Mouse (Mus musculus) midbrain, embryonic 15.5 days (tissue): ENCODE results near the gene Lingo1. TPM values are rescaled to one million over a fixed set of nuclear protein-coding genes. Genes with fewer than 3 reads are reported as not detected.

ENCODE experiments used
- ATAC-seq: fragments of 200-750 bp; cut with Nextera tagmentation; replicated peaks from 2 replicates; pipeline ENCODE4 v1.8.0; 2017; ENCODE audit warnings: moderate TSS enrichment
- H3K27ac ChIP-seq: fragments of 300-500 bp; sonication (generic); 2 replicates; pipeline ENCODE4 v1.5.1; 2015; ENCODE audit warnings: mild to moderate bottlenecking, inconsistent platforms
- H3K27me3 ChIP-seq: fragments of 300-500 bp; sonication (generic); replicated peaks from 2 replicates; pipeline ENCODE4 v1.6.1; 2015; ENCODE audit warnings: inconsistent platforms
- H3K36me3 ChIP-seq: fragments of 300-500 bp; sonication (generic); replicated peaks from 2 replicates; pipeline ENCODE4 v1.6.1; 2015; ENCODE audit warnings: inconsistent platforms
- H3K4me1 ChIP-seq: fragments of 300-500 bp; sonication (generic); 2 replicates; pipeline ENCODE4 v1.6.1; 2015; ENCODE audit warnings: inconsistent platforms
- H3K4me2 ChIP-seq: fragments of 300-500 bp; sonication (generic); 2 replicates; pipeline ENCODE4 v1.6.1; 2015; ENCODE audit warnings: inconsistent platforms, mild to moderate bottlenecking, moderate library complexity
- H3K4me3 ChIP-seq: fragments of 300-500 bp; sonication (generic); 2 replicates; pipeline ENCODE4 v1.5.1; 2015; ENCODE audit warnings: mild to moderate bottlenecking, inconsistent platforms
- H3K9ac ChIP-seq: fragments of 300-500 bp; sonication (generic); 2 replicates; pipeline ENCODE4 v1.6.1; 2015; ENCODE audit warnings: mild to moderate bottlenecking, inconsistent platforms
- H3K9me3 ChIP-seq: fragments of 300-500 bp; sonication (generic); 2 replicates; pipeline ENCODE4 v1.6.1; 2016; ENCODE audit warnings: inconsistent platforms
- WGBS: fragments of 180-500 bp; shearing (Covaris S2); methylation state at CpG from one replicate; pipeline ENCODE4 v1.1.7; 2015; ENCODE audit warnings: mixed read lengths; 5-methylcytosine and 5-hydroxymethylcytosine counted together
- polyA plus RNA-seq: library from polyadenylated mRNA; unstranded; fragments of >200 nt; fragmentation: Nextera tagmentation; extraction: Ambion mirVana; gene quantifications from 2 replicates; pipeline ENCODE4 v1.2.1, GENCODE M21; 2015

Gene Lingo1
- polyA plus RNA-seq, 1 experiment from 2014 or later: 83.1 TPM

- H3K4me2 ChIP-seq: no peak overlapping the region
- no peak for ATAC-seq
- H3K4me3 ChIP-seq: no peak overlapping the region
- H3K9me3 ChIP-seq: no peaks in the 10 kb centered on the region
- H3K4me1 ChIP-seq: peaks cover 18% of the 10 kb centered on the region
- 47% methylated on average over 6 of the region's 6 CpGs for WGBS
- no peaks in the 10 kb centered on the region for H3K36me3 ChIP-seq
- H3K27ac ChIP-seq: no peak overlapping the region
- no peak overlapping the region for H3K9ac ChIP-seq
- H3K27me3 ChIP-seq: no peaks in the 10 kb centered on the region
Observed at GRCm38 (mm10) chr9:56774231-56774630, 22.0 kb downstream of the Lingo1 start.

DNA sequence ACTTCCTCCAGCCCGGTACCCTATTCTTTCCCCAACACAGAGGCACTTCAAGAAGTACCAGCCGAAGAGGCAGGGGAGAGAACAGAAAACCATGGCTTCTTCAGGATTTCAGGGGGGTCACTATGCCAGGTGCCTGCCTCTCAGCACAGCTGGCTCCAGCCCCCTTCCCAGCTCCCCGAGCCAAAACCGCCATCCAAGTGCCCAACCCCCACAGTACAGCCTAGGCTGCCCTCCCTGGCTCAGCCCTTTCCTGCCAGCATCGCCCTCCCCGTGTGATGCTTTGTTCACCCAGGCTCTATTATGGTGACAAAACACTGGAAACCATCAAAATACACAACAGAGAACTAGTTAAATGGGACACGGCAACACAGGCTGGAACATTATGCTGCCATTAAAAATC is 22.6 kb downstream of the Lingo1 start:
- Histone ChIP-seq H3K4me3 (no peak overlapping the region), H3K27me3 (no peaks in the 10 kb centered on the region), H3K9ac (no peak overlapping the region), H3K36me3 (no peaks in the 10 kb centered on the region), H3K27ac (no peak overlapping the region), H3K4me1 (peaks cover 18% of the 10 kb centered on the region), H3K9me3 (no peaks in the 10 kb centered on the region), H3K4me2 (no peak overlapping the region)
- 72% methylated on average over 7 of the region's 7 CpGs for WGBS
- no peak for ATAC-seq

GRCm38 (mm10) chr9:56767653-56768136 is 28.6 kb downstream of the Lingo1 start:
- Histone ChIP-seq H3K27ac (no peak overlapping the region), H3K4me2 (no peak overlapping the region), H3K36me3 (no peaks in the 10 kb centered on the region), H3K4me3 (no peak overlapping the region), H3K4me1 (peaks cover 16% of the 10 kb centered on the region), H3K9ac (no peak overlapping the region), H3K9me3 (no peaks in the 10 kb centered on the region), H3K27me3 (no peaks in the 10 kb centered on the region)
- ATAC-seq: peak; percentile 77
- WGBS: 63% methylated on average over 9 of the region's 9 CpGs

- H3K27ac ChIP-seq: no peak overlapping the region
- WGBS: 51% methylated on average over 11 of the region's 11 CpGs
- H3K36me3 ChIP-seq: no peaks in the 10 kb centered on the region
- no peak for ATAC-seq
- H3K9ac ChIP-seq: no peak overlapping the region
- H3K9me3 ChIP-seq: no peaks in the 10 kb centered on the region
- no peak overlapping the region for H3K4me3 ChIP-seq
- H3K27me3 ChIP-seq: no peaks in the 10 kb centered on the region
- peaks cover 16% of the 10 kb centered on the region for H3K4me1 ChIP-seq
- H3K4me2 ChIP-seq: no peak overlapping the region
Observed at GRCm38 (mm10) chr9:56766629-56767357, 29.5 kb downstream of the Lingo1 start.

- Histone ChIP-seq H3K4me2 (no peak overlapping the region), H3K36me3 (no peaks in the 10 kb centered on the region), H3K9me3 (no peaks in the 10 kb centered on the region), H3K27me3 (no peaks in the 10 kb centered on the region), H3K9ac (no peak overlapping the region), H3K4me3 (no peak overlapping the region), H3K27ac (no peak overlapping the region), H3K4me1 (peaks cover 17% of the 10 kb centered on the region)
- WGBS: 82% methylated on average over 9 of the region's 9 CpGs
- no peak for ATAC-seq
Observed at GRCm38 (mm10) chr9:56762106-56762562, 34.1 kb downstream of the Lingo1 start.

DNA sequence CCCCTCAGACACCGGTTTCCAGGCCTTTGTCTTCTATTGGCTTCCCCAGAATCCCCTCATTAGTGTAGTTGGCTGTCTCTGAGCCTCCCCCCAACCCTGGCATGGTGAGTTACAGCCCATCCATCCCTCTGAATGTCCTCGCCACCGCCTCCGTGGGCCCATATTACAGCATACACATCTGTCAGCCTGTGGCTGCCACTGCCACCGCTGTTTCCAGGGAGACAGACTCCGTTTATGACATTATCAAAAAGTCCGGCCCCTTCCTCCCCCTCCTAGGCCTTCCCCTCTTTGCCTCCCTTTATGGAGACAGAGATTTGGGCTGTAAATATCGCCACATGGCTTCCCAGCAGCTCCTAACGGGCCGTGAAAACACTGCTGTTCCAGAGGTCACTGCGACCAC is 38.5 kb downstream of the Lingo1 start:
- Histone ChIP-seq H3K27me3 (no peaks in the 10 kb centered on the region), H3K9ac (no peak overlapping the region), H3K4me1 (peaks cover 12% of the 10 kb centered on the region), H3K27ac (peak overlapping the region; percentile 3; the same call in 1 of the 2 replicates), H3K36me3 (no peaks in the 10 kb centered on the region), H3K9me3 (no peaks in the 10 kb centered on the region), H3K4me2 (no peak overlapping the region), H3K4me3 (no peak overlapping the region)
- peak; percentile 55; the same call in 1 of the 2 replicates for ATAC-seq
- WGBS: 27% methylated on average over 11 of the region's 11 CpGs

DNA sequence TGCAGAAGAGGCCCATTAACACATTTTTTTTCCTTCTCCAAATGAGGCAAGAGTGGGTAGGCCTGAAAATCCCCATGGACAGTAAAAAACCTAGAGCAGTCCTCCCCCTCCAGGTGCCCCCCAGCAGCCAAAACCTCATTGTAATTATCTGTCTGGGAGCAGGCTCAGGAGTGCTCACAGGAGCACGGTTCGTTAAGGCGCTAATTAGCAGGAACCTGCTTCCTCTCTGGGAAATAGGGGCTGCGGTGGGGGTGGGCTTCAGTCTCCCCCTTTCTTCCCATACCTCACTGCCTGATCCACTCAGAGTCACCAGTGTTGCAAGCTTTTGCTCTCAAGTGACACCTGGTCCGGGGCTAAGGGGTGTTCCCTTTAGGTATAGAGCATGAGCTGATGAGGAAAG is 41.1 kb downstream of the Lingo1 start:
- WGBS: 67% methylated on average over 5 of the region's 5 CpGs
- Histone ChIP-seq H3K4me2 (no peak overlapping the region), H3K9ac (no peak overlapping the region), H3K4me1 (peaks cover 12% of the 10 kb centered on the region), H3K36me3 (no peaks in the 10 kb centered on the region), H3K27me3 (no peaks in the 10 kb centered on the region), H3K4me3 (no peak overlapping the region), H3K9me3 (no peaks in the 10 kb centered on the region), H3K27ac (no peak overlapping the region)
- ATAC-seq: no peak; the same call in 1 of the 2 replicates

- Histone ChIP-seq H3K9me3 (no peaks in the 10 kb centered on the region), H3K4me2 (no peak overlapping the region), H3K36me3 (no peaks in the 10 kb centered on the region)
Observed at GRCm38 (mm10) chr9:56753386-56753785, 42.9 kb downstream of the Lingo1 start.

DNA sequence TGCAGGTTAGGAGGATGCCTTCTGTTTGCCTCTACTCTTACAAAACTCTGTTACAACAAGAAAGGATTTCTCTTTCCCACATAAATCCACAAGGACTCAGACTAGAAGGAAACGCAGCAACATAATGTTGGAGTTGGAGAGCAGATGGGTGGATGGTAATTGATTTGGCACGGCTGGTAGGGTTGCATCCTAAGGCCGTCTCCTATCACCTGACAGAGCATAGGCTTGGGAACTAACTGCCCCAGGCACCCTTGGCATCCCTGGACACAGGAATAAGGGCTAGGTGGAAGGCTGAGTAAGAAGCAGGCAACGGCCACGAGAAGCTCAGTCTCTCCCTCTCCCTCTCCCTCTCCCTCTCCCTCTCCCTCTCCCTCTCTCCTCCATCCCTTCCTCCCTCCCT is 48.2 kb downstream of the Lingo1 start:
- peaks cover 22% of the 10 kb centered on the region for H3K4me1 ChIP-seq
- H3K27me3 ChIP-seq: no peaks in the 10 kb centered on the region
- H3K9me3 ChIP-seq: no peaks in the 10 kb centered on the region
- H3K4me3 ChIP-seq: no peak overlapping the region
- no peak for ATAC-seq
- H3K4me2 ChIP-seq: no peak overlapping the region
- no peak overlapping the region for H3K27ac ChIP-seq
- no peaks in the 10 kb centered on the region for H3K36me3 ChIP-seq
- H3K9ac ChIP-seq: no peak overlapping the region
- whole genome bisulfite sequencing: 55% methylated on average over 5 of the region's 5 CpGs

More at GRCm38 (mm10) chr9:56753386-56753785, 42.9 kb downstream of the Lingo1 start:
- Histone ChIP-seq H3K4me3 (no peak overlapping the region), H3K9ac (no peak overlapping the region), H3K27ac (no peak overlapping the region), H3K27me3 (no peaks in the 10 kb centered on the region), H3K4me1 (peaks cover 12% of the 10 kb centered on the region)
- ATAC-seq: no peak
- 72% methylated on average over 6 of the region's 6 CpGs for WGBS

- H3K9me3 ChIP-seq: no peaks in the 10 kb centered on the region
- no peak overlapping the region for H3K9ac ChIP-seq
- peak; percentile 15; the same call in 1 of the 2 replicates for ATAC-seq
- WGBS: 40% methylated on average over 4 of the region's 4 CpGs
- H3K27ac ChIP-seq: no peak overlapping the region
- peaks cover 22% of the 10 kb centered on the region for H3K4me1 ChIP-seq
- H3K4me3 ChIP-seq: no peak overlapping the region
- no peaks in the 10 kb centered on the region for H3K36me3 ChIP-seq
- no peak overlapping the region for H3K4me2 ChIP-seq
- H3K27me3 ChIP-seq: no peaks in the 10 kb centered on the region
Observed at GRCm38 (mm10) chr9:56746926-56747294, 49.4 kb downstream of the Lingo1 start.

- 58% methylated on average over 14 of the region's 14 CpGs for WGBS
- Histone ChIP-seq H3K9me3 (no peaks in the 10 kb centered on the region), H3K9ac (no peak overlapping the region), H3K4me2 (no peak overlapping the region), H3K27me3 (no peaks in the 10 kb centered on the region), H3K4me1 (peaks cover 22% of the 10 kb centered on the region), H3K36me3 (no peaks in the 10 kb centered on the region), H3K27ac (no peak overlapping the region), H3K4me3 (no peak overlapping the region)
- ATAC-seq: peak; percentile 64
Observed at GRCm38 (mm10) chr9:56746195-56746925, 49.9 kb downstream of the Lingo1 start.

- Histone ChIP-seq H3K4me1 (peaks cover 22% of the 10 kb centered on the region), H3K27me3 (no peaks in the 10 kb centered on the region), H3K27ac (no peak overlapping the region), H3K9ac (no peak overlapping the region), H3K4me3 (no peak overlapping the region), H3K4me2 (no peak overlapping the region), H3K9me3 (no peaks in the 10 kb centered on the region), H3K36me3 (no peaks in the 10 kb centered on the region)
- WGBS: 37% methylated on average over 5 of the region's 5 CpGs
- ATAC-seq: no peak
Observed at GRCm38 (mm10) chr9:56744369-56744768, 51.9 kb downstream of the Lingo1 start.
